Mouse (Mus musculus): ENCODE measurements at regions not wholly inside any gene's neighbourhood (a gene's known extent, or its start where the extent isn't known, plus 50 kb on each side); places are given as distances from the start of the nearest gene placed in this dataset.
A peak's percentile ranks its signal among the peaks of the same experiment; 100 is the strongest.

- H3K4me3 ChIP-seq, result no peak overlapping the region
- no peaks in the 10 kb centered on the region for H3K4me1 ChIP-seq
- DNase-seq (ENCODE audit: low spot score), result no peak
- H3K9me3 ChIP-seq, result no peaks in the 10 kb centered on the region
- H3K27me3 ChIP-seq (replicated peaks; ENCODE audit: low read depth, poor library complexity, severe bottlenecking), result no peaks in the 10 kb centered on the region; the same call in 1 of the 2 replicates
- WGBS, result 84% methylated on average over 11 of the region's 11 CpGs
- no peaks in the 10 kb centered on the region for H3K36me3 ChIP-seq (replicated peaks)
- no peak overlapping the region for H3K27ac ChIP-seq (replicated peaks)
Observed at GRCm38 (mm10) chr5:43081561-43082534, 151.1 kb upstream of the Cpeb2 start.

- DNase-seq (ENCODE audit: low spot score), result no peak
- no peak overlapping the region for H3K27ac ChIP-seq (replicated peaks)
- 86% methylated on average over 2 of the region's 2 CpGs for WGBS
- no peaks in the 10 kb centered on the region for H3K36me3 ChIP-seq (replicated peaks)
- H3K9me3 ChIP-seq, result no peaks in the 10 kb centered on the region
- H3K27me3 ChIP-seq (replicated peaks; ENCODE audit: low read depth, poor library complexity, severe bottlenecking), result no peaks in the 10 kb centered on the region; the same call in 1 of the 2 replicates
- H3K4me3 ChIP-seq, result no peak overlapping the region
- H3K4me1 ChIP-seq, result peaks cover 5% of the 10 kb centered on the region; the same call in 1 of the 2 replicates
Observed at GRCm38 (mm10) chr5:43087077-43087476, 145.9 kb upstream of the Cpeb2 start.

GRCm38 (mm10) chr5:43087907-43088387 lies 145.0 kb upstream of the Cpeb2 start:
- Histone ChIP-seq H3K9me3 (no peaks in the 10 kb centered on the region), H3K4me1 (peaks cover 5% of the 10 kb centered on the region; the same call in 1 of the 2 replicates), H3K27me3 (replicated peaks; ENCODE audit: low read depth, poor library complexity, severe bottlenecking) (no peaks in the 10 kb centered on the region; the same call in 1 of the 2 replicates), H3K36me3 (replicated peaks) (no peaks in the 10 kb centered on the region), H3K27ac (replicated peaks) (no peak overlapping the region), H3K4me3 (no peak overlapping the region)
- DNase-seq (ENCODE audit: low spot score), result no peak
- 76% methylated on average over 8 of the region's 8 CpGs for WGBS

- no peak overlapping the region for H3K27ac ChIP-seq (replicated peaks)
- H3K36me3 ChIP-seq (replicated peaks), result no peaks in the 10 kb centered on the region
- no peaks in the 10 kb centered on the region; the same call in 1 of the 2 replicates for H3K27me3 ChIP-seq (replicated peaks; ENCODE audit: low read depth, poor library complexity, severe bottlenecking)
- no peak for DNase-seq (ENCODE audit: low spot score)
- peaks cover 7% of the 10 kb centered on the region for H3K4me1 ChIP-seq
- WGBS, result 54% methylated on average over 12 of the region's 12 CpGs
- H3K9me3 ChIP-seq, result no peaks in the 10 kb centered on the region
- no peak overlapping the region for H3K4me3 ChIP-seq
Observed at GRCm38 (mm10) chr5:43088650-43089397, 144.1 kb upstream of the Cpeb2 start.

- WGBS, result 56% methylated on average over 2 of the region's 2 CpGs
- no peak for DNase-seq (ENCODE audit: low spot score)
- Histone ChIP-seq H3K27ac (replicated peaks) (no peak overlapping the region), H3K36me3 (replicated peaks) (no peaks in the 10 kb centered on the region), H3K4me1 (peaks cover 13% of the 10 kb centered on the region), H3K27me3 (replicated peaks; ENCODE audit: low read depth, poor library complexity, severe bottlenecking) (peaks cover 2% of the 10 kb centered on the region; the same call in 1 of the 2 replicates), H3K9me3 (no peaks in the 10 kb centered on the region), H3K4me3 (no peak overlapping the region)
Observed at GRCm38 (mm10) chr5:43089475-43089874, 143.5 kb upstream of the Cpeb2 start.

GRCm38 (mm10) chr5:43089941-43090340 lies 143.0 kb upstream of the Cpeb2 start:
- DNase-seq (ENCODE audit: low spot score), result no peak

GRCm38 (mm10) chr5:43093647-43094326 lies 139.2 kb upstream of the Cpeb2 start:
- DNase-seq (ENCODE audit: low spot score), result no peak
- no peaks in the 10 kb centered on the region for H3K9me3 ChIP-seq
- no peaks in the 10 kb centered on the region for H3K36me3 ChIP-seq (replicated peaks)
- H3K4me3 ChIP-seq, result no peak overlapping the region
- WGBS, result 71% methylated on average over 5 of the region's 5 CpGs
- H3K27me3 ChIP-seq (replicated peaks; ENCODE audit: low read depth, poor library complexity, severe bottlenecking), result 0 out of 2 replicates have a peak, but pooled peaks cover 3% of the 10 kb centered on the region
- H3K4me1 ChIP-seq, result peaks cover 13% of the 10 kb centered on the region
- H3K27ac ChIP-seq (replicated peaks), result no peak overlapping the region

More at GRCm38 (mm10) chr5:43089941-43090340, 143.0 kb upstream of the Cpeb2 start:
- Histone ChIP-seq H3K27ac (replicated peaks) (no peak overlapping the region), H3K36me3 (replicated peaks) (no peaks in the 10 kb centered on the region), H3K4me1 (peaks cover 17% of the 10 kb centered on the region), H3K4me3 (no peak overlapping the region), H3K9me3 (no peaks in the 10 kb centered on the region), H3K27me3 (replicated peaks; ENCODE audit: low read depth, poor library complexity, severe bottlenecking) (peaks cover 3% of the 10 kb centered on the region; the same call in 1 of the 2 replicates)
- WGBS, result 87% methylated on average over 1 of the region's 1 CpGs

GRCm38 (mm10) chr5:43094329-43094898 lies 138.6 kb upstream of the Cpeb2 start:
- Histone ChIP-seq H3K9me3 (no peaks in the 10 kb centered on the region), H3K27ac (replicated peaks) (no peak overlapping the region), H3K27me3 (replicated peaks; ENCODE audit: low read depth, poor library complexity, severe bottlenecking) (0 out of 2 replicates have a peak, but pooled peaks cover 3% of the 10 kb centered on the region), H3K4me3 (no peak overlapping the region), H3K4me1 (peaks cover 13% of the 10 kb centered on the region), H3K36me3 (replicated peaks) (no peaks in the 10 kb centered on the region)
- 15% methylated on average over 7 of the region's 7 CpGs for WGBS
- peak; percentile 38 for DNase-seq (ENCODE audit: low spot score)

- no peaks in the 10 kb centered on the region for H3K36me3 ChIP-seq (replicated peaks)
- no peaks in the 10 kb centered on the region for H3K27me3 ChIP-seq (replicated peaks; ENCODE audit: low read depth, poor library complexity, severe bottlenecking)
- H3K4me3 ChIP-seq, result no peak overlapping the region
- H3K27ac ChIP-seq (replicated peaks), result no peak overlapping the region
- H3K4me1 ChIP-seq, result 0 out of 2 replicates have a peak, but pooled peaks cover 3% of the 10 kb centered on the region
- H3K9me3 ChIP-seq, result no peaks in the 10 kb centered on the region
- 46% methylated on average over 4 of the region's 4 CpGs for WGBS
- no peak for DNase-seq (ENCODE audit: low spot score)
Observed at GRCm38 (mm10) chr5:43102000-43102459, 130.9 kb upstream of the Cpeb2 start.

GRCm38 (mm10) chr5:43102590-43102989 lies 130.4 kb upstream of the Cpeb2 start:
- Histone ChIP-seq H3K27me3 (replicated peaks; ENCODE audit: low read depth, poor library complexity, severe bottlenecking) (no peaks in the 10 kb centered on the region), H3K4me3 (no peak overlapping the region), H3K4me1 (0 out of 2 replicates have a peak, but pooled peaks cover 3% of the 10 kb centered on the region), H3K9me3 (no peaks in the 10 kb centered on the region), H3K27ac (replicated peaks) (no peak overlapping the region), H3K36me3 (replicated peaks) (no peaks in the 10 kb centered on the region)
- no peak for DNase-seq (ENCODE audit: low spot score)
- WGBS, result 62% methylated on average over 3 of the region's 3 CpGs

GRCm38 (mm10) chr5:43103728-43104127 lies 129.2 kb upstream of the Cpeb2 start:
- H3K9me3 ChIP-seq, result no peaks in the 10 kb centered on the region

More at GRCm38 (mm10) chr5:43103728-43104127, 129.2 kb upstream of the Cpeb2 start:
- H3K27ac ChIP-seq (replicated peaks), result no peak overlapping the region
- 88% methylated on average over 7 of the region's 7 CpGs for WGBS
- H3K36me3 ChIP-seq (replicated peaks), result no peaks in the 10 kb centered on the region
- no peak overlapping the region for H3K4me3 ChIP-seq
- H3K4me1 ChIP-seq, result 0 out of 2 replicates have a peak, but pooled peaks cover 3% of the 10 kb centered on the region
- no peak for DNase-seq (ENCODE audit: low spot score)
- no peaks in the 10 kb centered on the region for H3K27me3 ChIP-seq (replicated peaks; ENCODE audit: low read depth, poor library complexity, severe bottlenecking)
